Mouse (Mus musculus) MEL (cell line): ENCODE results near the gene Nudt19. TPM values are rescaled to one million over a fixed set of nuclear protein-coding genes. Genes with fewer than 3 reads are reported as not detected.
A peak's percentile ranks its signal among the peaks of the same experiment; 100 is the strongest.

Experiments
- DNase-seq: peaks from one replicate; pipeline ENCODE4 v3.0.0; 2011; ENCODE audit warnings: low read depth, low spot score
- H3K27ac ChIP-seq: 2 replicates; pipeline ENCODE4 v1.5.1; 2012; ENCODE audit warnings: low read depth, mild to moderate bottlenecking, control low read depth, low read length, moderate library complexity; ENCODE audit not compliant: control insufficient read depth
- H3K27me3 ChIP-seq, 2 experiments: fragments of 150-350 bp in 1 of 2; sonication (generic) in 1 of 2; 2 replicates each; pipeline ENCODE4 v1.6.1; 2012; ENCODE audit warnings: low read length in 2 of 2, mild to moderate bottlenecking in 2 of 2, improper control_type of control experiment in 1 of 2, moderate library complexity in 1 of 2; ENCODE audit not compliant: insufficient read depth in 2 of 2, control insufficient read depth in 1 of 2
- H3K36me3 ChIP-seq, 2 experiments: 2 replicates each; pipeline ENCODE4 v1.6.1; 2012 to 2014; ENCODE audit warnings: low read length in 2 of 2, improper control_type of control experiment in 1 of 2, inconsistent platforms in 1 of 2, mild to moderate bottlenecking in 1 of 2; ENCODE audit not compliant: insufficient read depth in 2 of 2, control insufficient read depth in 1 of 2
- H3K4me1 ChIP-seq, 2 experiments: fragments of 150-350 bp in 1 of 2; sonication (generic) in 1 of 2; 2 replicates each; pipeline ENCODE4 v1.6.1; 2012; ENCODE audit warnings: low read length in 2 of 2, improper control_type of control experiment in 1 of 2, mild to moderate bottlenecking in 1 of 2; ENCODE audit not compliant: insufficient read depth in 2 of 2, control insufficient read depth in 1 of 2
- H3K4me3 ChIP-seq, 2 experiments: fragments of 150-350 bp in 1 of 2; sonication (generic) in 1 of 2; 2 replicates each; pipeline ENCODE4 v1.5.1; 2012; ENCODE audit warnings: low read depth in 2 of 2, low read length in 2 of 2, mild to moderate bottlenecking in 2 of 2, moderate library complexity in 2 of 2, control low read depth in 1 of 2, improper control_type of control experiment in 1 of 2; ENCODE audit not compliant: control insufficient read depth in 1 of 2, insufficient read depth in 1 of 2
- H3K79me2 ChIP-seq: 2 replicates; pipeline ENCODE4 v1.6.1; 2012; ENCODE audit warnings: mild to moderate bottlenecking, low read length, moderate library complexity; ENCODE audit not compliant: control insufficient read depth, poor library complexity, insufficient read depth
- H3K9ac ChIP-seq: 2 replicates; pipeline ENCODE4 v1.6.1; 2012; ENCODE audit warnings: low read depth, mild to moderate bottlenecking, control low read depth, low read length, moderate library complexity; ENCODE audit not compliant: control insufficient read depth, poor library complexity, severe bottlenecking
- H3K9me3 ChIP-seq: fragments of 150-350 bp; sonication (generic); replicated peaks from 2 replicates; pipeline ENCODE4 v1.6.1; 2012; ENCODE audit warnings: mild to moderate bottlenecking, low read length, improper control_type of control experiment, moderate library complexity; ENCODE audit not compliant: insufficient read depth
- BHLHE40 ChIP-seq: IDR thresholded peaks from 2 replicates; pipeline ENCODE4 v1.6.1; 2012; ENCODE audit warnings: low read depth, mild to moderate bottlenecking, inconsistent platforms, low read length, improper control_type of control experiment, borderline replicate concordance
- E2F4 ChIP-seq: IDR thresholded peaks from 2 replicates; pipeline ENCODE4 v1.6.1; 2011; ENCODE audit warnings: low read depth, low read length, improper control_type of control experiment, borderline replicate concordance
- EP300 ChIP-seq, 2 experiments: IDR thresholded peaks; 2 replicates each; pipeline ENCODE4 v1.6.1; 2011; ENCODE audit warnings: improper control_type of control experiment in 2 of 2, low read length in 2 of 2, low read depth in 1 of 2, mild to moderate bottlenecking in 1 of 2
- ETS1 ChIP-seq: IDR thresholded peaks from 2 replicates; pipeline ENCODE4 v1.6.1; 2012; ENCODE audit warnings: low read depth, mild to moderate bottlenecking, inconsistent platforms, low read length, improper control_type of control experiment, moderate library complexity
- GABPA ChIP-seq: IDR thresholded peaks from 2 replicates; pipeline ENCODE4 v1.6.1; 2012; ENCODE audit warnings: low read depth, mild to moderate bottlenecking, inconsistent platforms, low read length, improper control_type of control experiment, moderate library complexity
- GATA1 ChIP-seq: IDR thresholded peaks from 2 replicates; pipeline ENCODE4 v1.6.1; 2011; ENCODE audit warnings: low read depth, low read length, improper control_type of control experiment
- MXI1 ChIP-seq: IDR thresholded peaks from 2 replicates; pipeline ENCODE4 v1.6.1; 2011; ENCODE audit warnings: mild to moderate bottlenecking, low read depth, low read length, improper control_type of control experiment
- MYC ChIP-seq: IDR thresholded peaks from 2 replicates; pipeline ENCODE4 v1.6.1; 2011; ENCODE audit warnings: low read depth, mild to moderate bottlenecking, low read length, improper control_type of control experiment, moderate library complexity
- RCOR1 ChIP-seq: IDR thresholded peaks from 2 replicates; pipeline ENCODE4 v1.6.1; 2012; ENCODE audit warnings: low read depth, mild to moderate bottlenecking, inconsistent platforms, low read length, improper control_type of control experiment
- SIN3A ChIP-seq: IDR thresholded peaks from 2 replicates; pipeline ENCODE4 v1.6.1; 2012; ENCODE audit warnings: low read length, improper control_type of control experiment, inconsistent platforms
- TAL1 ChIP-seq: IDR thresholded peaks from 2 replicates; pipeline ENCODE4 v1.6.1; 2012; ENCODE audit warnings: mild to moderate bottlenecking, inconsistent platforms, low read length, moderate library complexity, mixed read lengths
- TBP ChIP-seq: IDR thresholded peaks from 2 replicates; pipeline ENCODE4 v1.8.0; 2011; ENCODE audit warnings: low read depth, low read length, improper control_type of control experiment
- TCF12 ChIP-seq: IDR thresholded peaks from 2 replicates; pipeline ENCODE4 v1.6.1; 2014; ENCODE audit warnings: low read depth, mild to moderate bottlenecking, inconsistent platforms, low read length, improper control_type of control experiment, moderate library complexity
- UBTF ChIP-seq: IDR thresholded peaks from 2 replicates; pipeline ENCODE4 v1.6.1; 2012; ENCODE audit warnings: low read depth, mild to moderate bottlenecking, inconsistent platforms, low read length, improper control_type of control experiment, moderate library complexity, borderline replicate concordance; ENCODE audit not compliant: insufficient read depth
- USF1 ChIP-seq: IDR thresholded peaks from 2 replicates; pipeline ENCODE4 v1.6.1; 2014; ENCODE audit warnings: low read depth, mild to moderate bottlenecking, inconsistent platforms, low read length, improper control_type of control experiment, moderate library complexity
- ZC3H11A ChIP-seq: IDR thresholded peaks from 2 replicates; pipeline ENCODE4 v1.6.1; 2012; ENCODE audit warnings: low read depth, mild to moderate bottlenecking, inconsistent platforms, low read length, improper control_type of control experiment
- ZNF384 ChIP-seq: IDR thresholded peaks from 2 replicates; pipeline ENCODE4 v1.6.1; 2012; ENCODE audit warnings: low read depth, mild to moderate bottlenecking, inconsistent platforms, low read length, improper control_type of control experiment
- polyA plus RNA-seq, 2 experiments: library from polyadenylated mRNA; stranded (reverse) in 1 of 2; unstranded in 1 of 2; fragments of >175 nt in 1 of 2; fragments of >200 nt in 1 of 2; gene quantifications; 2 replicates each; pipeline versions ENCODE4 v1.2.1 to v1.2.4; 2012; ENCODE audit warnings: low replicate concordance in 2 of 2, low read depth in 1 of 2; ENCODE audit not compliant: insufficient read length in 2 of 2, insufficient read depth in 1 of 2, missing spikeins in 1 of 2
- total RNA-seq: library from RNA; depleted of rRNA; stranded (reverse); fragments of 300-350 nt; gene quantifications from 2 replicates; pipeline ENCODE4 v1.2.3, GENCODE M21; 2012

Nudt19 gene
- total and polyA plus RNA-seq, 3 experiments = 67.6 to 631 (median 89.1) TPM

GRCm38 (mm10) chr7:35559838-35560237, 3.7 kb upstream of the Nudt19 start (continued):
- TF ChIP-seq BHLHE40 = no peak

- DNase-seq = no peak
- peaks cover 14% of the 10 kb centered on the region for H3K79me2 ChIP-seq
- no peaks in the 10 kb centered on the region for H3K27me3 ChIP-seq
- no peak overlapping the region for H3K27ac ChIP-seq
- no peak overlapping the region for H3K9ac ChIP-seq
- no peak overlapping the region for H3K4me3 ChIP-seq
- H3K36me3 ChIP-seq = peaks cover 0 to 44% of the 10 kb centered on the region in 2 experiments; a peak in 2 of 4 replicates
- H3K4me1 ChIP-seq = peaks cover 17 to 51% of the 10 kb centered on the region in 2 experiments
- TF ChIP-seq UBTF (no peak), USF1 (0 out of 2 replicates have a peak, but pooled peaks have one; percentile 31)
- H3K9me3 ChIP-seq = no peaks in the 10 kb centered on the region
Observed at GRCm38 (mm10) chr7:35558681-35559080, 2.6 kb upstream of the Nudt19 start.

GRCm38 (mm10) chr7:35557577-35557976, 1.5 kb upstream of the Nudt19 start:
- Histone ChIP-seq H3K27ac (peak overlapping the region; percentile 48), H3K4me1 (peaks cover 14 to 44% of the 10 kb centered on the region in 2 experiments), H3K9me3 (no peaks in the 10 kb centered on the region), H3K27me3 (no peaks in the 10 kb centered on the region), H3K79me2 (peaks cover 15% of the 10 kb centered on the region), H3K9ac (no peak overlapping the region), H3K36me3 (peaks cover 0 to 42% of the 10 kb centered on the region in 2 experiments; a peak in 2 of 4 replicates), H3K4me3 (no peak overlapping the region)
- peak; percentile 84 for DNase-seq
- TF ChIP-seq BHLHE40 (peak; percentile 70; the same call in 1 of the 2 replicates), TBP (peak; percentile 49; the same call in 1 of the 2 replicates), ETS1 (peak; percentile 86), TCF12 (peak; percentile 92), TAL1 (peak; percentile 93), ZNF384 (peak; percentile 42; the same call in 1 of the 2 replicates), EP300 (IDR thresholded peaks at IDR 0.05; ENCODE audit: low read depth in 1 of 2, low read length in 2 of 2) (peak; percentile 88 to 93), MXI1 (0 out of 2 replicates have a peak, but pooled peaks have one; percentile 44), SIN3A (peak; percentile 60; the same call in 1 of the 2 replicates), ZC3H11A (no peak), MYC (peak; percentile 62; the same call in 1 of the 2 replicates), GATA1 (peak; percentile 85), E2F4 (no peak), GABPA (no peak), RCOR1 (peak; percentile 98)
